Mouse (Mus musculus): ENCODE measurements around the gene Fam173b.

GRCm38 (mm10) chr15:31563577-31564546, 37.8 kb upstream of the Fam173b start:
- TF ChIP-seq CTCF (IDR thresholded peaks at IDR 0.05; ENCODE audit: insufficient read depth, low read depth, low read length) (no peak), POLR2A (IDR thresholded peaks at IDR 0.05; ENCODE audit: insufficient read depth, low read depth, low read length) (no peak)
